Mouse (Mus musculus) stomach, adult 2 months (tissue): Measurements from ENCODE around the gene Sfn. TPM values are rescaled to one million over a fixed set of nuclear protein-coding genes. Genes with fewer than 3 reads are reported as not detected.

Experiments used
- polyA plus RNA-seq: library from polyadenylated mRNA; depleted of rRNA; stranded (reverse); fragments of >200 nt; gene quantifications from 2 replicates; pipeline ENCODE4 v1.2.3, GENCODE M21; 2012; rRNA removed

Sfn gene
- 216 and 251 TPM in 2 replicates for polyA plus RNA-seq

DNA sequence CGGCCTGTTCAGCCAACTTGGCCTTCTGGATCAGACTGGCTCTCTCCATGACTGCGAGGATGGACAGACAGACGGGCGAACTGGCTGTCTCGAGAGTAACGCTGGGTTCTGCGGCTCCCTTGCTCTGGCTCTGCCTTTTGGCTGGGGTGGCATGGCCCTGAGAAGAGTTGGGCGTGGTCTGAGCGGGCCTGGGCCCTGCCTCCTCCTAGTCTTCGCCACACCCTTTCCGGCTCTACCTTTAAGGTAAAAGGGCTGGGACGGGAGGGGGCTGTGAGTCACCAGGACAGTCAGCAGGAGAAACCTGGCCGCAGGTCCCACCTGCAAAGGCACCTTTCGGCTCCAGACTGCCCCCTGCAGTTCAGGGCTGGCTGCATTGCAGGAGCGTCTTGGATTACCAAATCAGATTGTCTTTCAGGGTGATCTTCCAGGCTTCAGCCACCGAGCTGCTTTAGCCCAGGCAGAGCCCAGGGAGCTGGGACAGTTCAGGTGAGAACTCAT lies at the start of gene Sfn:
Sfn (minus strand) TSS at position 448 of the 498 bp plus-strand sequence.

DNA sequence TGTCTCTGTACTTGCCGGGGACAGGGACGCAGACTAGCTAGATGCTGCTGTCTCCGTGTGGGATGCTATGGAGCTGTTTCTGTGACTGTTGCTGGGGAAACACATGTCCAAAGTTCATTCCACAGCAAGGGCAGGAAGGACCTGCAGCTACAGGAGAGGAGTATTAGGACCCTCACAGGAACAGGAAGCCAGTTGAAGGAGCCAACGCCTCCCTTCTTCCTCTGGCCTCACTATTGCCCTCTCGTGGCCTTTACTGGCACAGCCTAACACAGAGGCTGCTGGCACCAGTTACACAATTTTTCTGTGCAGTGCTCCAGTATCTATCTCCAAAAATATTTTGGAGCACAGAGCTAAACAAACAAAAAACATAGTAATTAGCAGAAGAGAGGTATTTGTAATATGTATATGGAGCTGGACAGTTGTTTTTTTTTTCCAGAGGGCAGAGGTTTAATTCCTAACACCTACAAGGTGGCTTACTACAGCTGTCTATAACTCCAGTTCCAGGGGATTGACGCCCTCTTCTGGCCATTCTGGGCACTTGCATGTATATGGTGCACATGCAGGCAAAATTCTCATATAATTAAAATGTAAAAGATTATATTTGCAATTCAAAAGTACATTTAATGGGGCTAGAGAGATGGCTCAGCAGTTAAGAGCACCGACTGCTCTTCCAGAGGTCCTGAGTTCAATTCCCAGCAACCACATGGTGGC lies 48.2 kb upstream of the Sfn start, which contains the start of gene Zdhhc18:
Zdhhc18 (minus strand) TSS at position 166 of the 711 bp plus-strand sequence.

DNA sequence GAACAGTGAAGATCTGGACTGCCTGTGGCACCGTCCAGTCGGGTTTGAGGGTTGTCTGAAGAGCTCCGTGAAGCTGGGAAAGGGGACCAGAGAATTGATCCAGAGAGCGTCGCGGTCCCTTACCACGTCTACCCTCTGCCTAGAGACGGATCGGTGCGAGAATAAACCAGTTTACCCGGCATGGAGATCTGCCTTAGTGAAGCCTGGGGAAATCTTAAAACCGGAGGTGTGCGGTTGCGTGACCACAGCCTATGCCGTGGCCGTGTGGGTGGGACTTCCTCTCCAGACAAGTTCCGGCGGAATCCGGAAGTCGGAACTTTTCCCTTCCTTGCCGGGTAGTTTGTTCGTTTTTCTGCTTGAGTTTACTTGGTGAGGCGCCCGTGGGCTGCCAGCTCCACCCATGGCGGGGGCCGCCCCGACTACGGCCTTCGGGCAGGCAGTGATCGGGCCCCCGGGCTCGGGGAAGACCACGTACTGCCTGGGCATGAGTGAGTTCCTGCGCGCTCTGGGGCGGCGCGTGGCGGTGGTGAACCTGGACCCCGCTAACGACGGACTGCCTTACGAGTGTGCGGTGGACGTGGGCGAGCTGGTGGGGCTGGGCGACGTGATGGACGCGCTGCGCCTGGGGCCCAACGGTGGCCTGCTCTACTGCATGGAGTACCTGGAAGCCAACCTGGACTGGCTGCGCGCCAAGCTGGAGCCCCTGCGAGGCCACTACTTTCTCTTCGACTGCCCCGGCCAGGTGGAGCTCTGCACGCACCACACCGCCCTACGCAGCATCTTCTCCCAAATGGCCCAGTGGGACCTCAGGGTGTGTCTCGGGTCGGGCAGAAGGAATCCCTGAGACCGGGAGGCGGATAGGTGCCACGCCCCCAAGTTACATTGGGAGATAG lies 17.7 kb downstream of the Sfn start, which contains the start of gene Gpn2:
Gpn2 (plus strand) TSS at position 304 of the 893 bp plus-strand sequence.

DNA sequence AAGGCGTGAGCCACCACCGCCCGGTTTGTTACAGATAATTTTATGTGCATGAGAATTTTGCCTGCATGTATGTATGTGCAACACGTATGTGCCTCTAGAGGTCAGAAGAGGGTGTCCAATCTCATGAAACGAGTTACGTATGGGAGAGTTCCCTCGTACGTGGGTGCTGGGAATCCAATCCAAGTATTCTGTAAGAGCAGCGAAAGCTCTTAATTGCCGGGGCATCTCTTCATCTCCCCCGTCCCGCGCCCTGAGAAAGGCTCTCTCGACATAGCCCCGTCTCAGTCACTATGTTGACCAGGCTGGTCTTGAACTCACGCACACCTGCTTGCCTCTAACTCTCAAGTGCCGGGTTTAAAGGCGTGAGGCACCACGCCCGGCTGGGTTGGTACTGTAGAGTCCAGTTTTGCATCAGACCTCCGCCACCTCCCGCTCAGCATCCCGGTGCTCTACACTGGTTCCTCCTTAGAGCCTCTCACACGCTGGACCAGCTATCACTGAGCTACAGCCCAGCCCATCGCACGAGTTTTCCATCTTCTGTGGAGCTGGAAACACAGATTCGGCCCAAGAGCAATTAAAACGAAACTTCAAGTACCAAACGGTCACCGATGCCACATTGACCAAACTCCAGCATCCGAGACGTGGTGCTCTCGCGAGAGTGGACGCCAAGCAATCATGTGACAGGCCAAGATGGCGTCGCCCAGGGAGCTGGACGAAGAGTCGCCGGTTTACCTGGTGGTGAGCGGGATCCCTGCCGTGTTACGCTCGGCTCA lies 27.7 kb downstream of the Sfn start, which contains the start of gene Gpatch3:
Gpatch3 (plus strand) TSS at position 676 of the 773 bp plus-strand sequence.

DNA sequence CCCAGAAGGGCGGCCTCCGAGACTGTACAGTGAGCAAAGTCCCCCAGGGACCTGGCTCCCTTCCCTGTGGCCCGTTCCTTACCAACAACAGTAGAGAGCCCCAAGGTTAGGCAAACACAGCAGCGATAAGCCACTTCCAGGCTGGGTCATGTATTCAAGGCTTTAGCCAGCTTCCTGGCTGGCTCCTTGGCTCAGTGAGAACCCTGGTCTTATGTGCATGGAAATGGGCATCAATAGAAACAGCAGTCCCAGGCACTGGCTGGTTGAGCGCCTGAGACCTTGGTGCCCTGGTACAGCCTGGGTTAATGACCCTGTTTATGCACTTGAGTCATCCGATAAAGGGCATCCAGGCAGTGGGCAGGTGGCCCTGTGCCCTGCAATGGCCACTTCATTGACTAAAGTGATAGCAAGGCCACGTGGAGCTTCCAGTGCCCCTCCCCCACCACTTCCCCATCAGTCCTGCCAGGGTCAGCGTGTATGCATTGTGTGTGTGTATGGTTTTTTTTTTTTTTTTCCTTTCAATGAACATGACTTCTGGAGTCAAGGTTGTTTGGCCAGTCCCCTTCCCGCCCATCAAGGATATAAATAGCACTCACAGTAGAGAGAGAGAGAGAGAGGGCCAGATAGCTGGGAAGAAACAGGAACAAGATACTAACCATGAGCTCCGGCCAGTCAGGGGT lies 49.1 kb downstream of the Sfn start, which contains the start of gene Nr0b2:
Nr0b2 (plus strand) TSS at position 609 of the 680 bp plus-strand sequence.

Other genes with a start within 250 kb of the Sfn start
- gene Wdtc1, start 248.7 kb downstream of the Sfn start, polyA plus RNA-seq, result 25.4 and 25.7 TPM in 2 replicates
- gene Slc9a1, start 232.5 kb downstream of the Sfn start, polyA plus RNA-seq, result 114 and 144 TPM in 2 replicates
- 15.0 and 35.0 TPM in 2 replicates for gene Tent5b, start 122.0 kb downstream of the Sfn start, polyA plus RNA-seq
- gene Trnp1, start 103.6 kb downstream of the Sfn start, polyA plus RNA-seq, result 9.6 and 21.2 TPM in 2 replicates
- gene Kdf1, start 83.2 kb downstream of the Sfn start, polyA plus RNA-seq, result 33.3 and 37.0 TPM in 2 replicates
- 10.3 TPM in 2 replicates for gene Nudc, start 56.2 kb downstream of the Sfn start, polyA plus RNA-seq
- 14.8 and 32.2 TPM in 2 replicates for gene Nr0b2, start 48.8 kb downstream of the Sfn start, polyA plus RNA-seq
- gene Gpatch3, start 27.4 kb downstream of the Sfn start, polyA plus RNA-seq, result 3.0 and 4.2 TPM in 2 replicates
- 26.8 and 39.3 TPM in 2 replicates for gene Gpn2, start 17.8 kb downstream of the Sfn start, polyA plus RNA-seq
- 16.2 and 20.2 TPM in 2 replicates for gene Zdhhc18, start 48.0 kb upstream of the Sfn start, polyA plus RNA-seq
- gene Pigv, start 70.5 kb upstream of the Sfn start, polyA plus RNA-seq, result 5.0 and 5.5 TPM in 2 replicates
- gene Arid1a, start 154.6 kb upstream of the Sfn start, polyA plus RNA-seq, result 16.7 and 22.6 TPM in 2 replicates